Mouse (Mus musculus): ENCODE results near the gene Gm20431.

- no peak for TF ChIP-seq CTCF (IDR thresholded peaks at IDR 0.05; ENCODE audit: borderline replicate concordance, control insufficient read depth, extremely low read depth, insufficient read depth, low read length, poor library complexity)
- no peak for TF ChIP-seq POLR2A (IDR thresholded peaks at IDR 0.05; ENCODE audit: control insufficient read depth, extremely low read depth, insufficient read depth, low read length, poor library complexity)
These were observed 38.7 kb upstream of the Gm20431 start for GRCm38 (mm10) chr2:167700018-167700417.

Data from thymus, adult 2 months (tissue).